In the genomic region with DNA sequence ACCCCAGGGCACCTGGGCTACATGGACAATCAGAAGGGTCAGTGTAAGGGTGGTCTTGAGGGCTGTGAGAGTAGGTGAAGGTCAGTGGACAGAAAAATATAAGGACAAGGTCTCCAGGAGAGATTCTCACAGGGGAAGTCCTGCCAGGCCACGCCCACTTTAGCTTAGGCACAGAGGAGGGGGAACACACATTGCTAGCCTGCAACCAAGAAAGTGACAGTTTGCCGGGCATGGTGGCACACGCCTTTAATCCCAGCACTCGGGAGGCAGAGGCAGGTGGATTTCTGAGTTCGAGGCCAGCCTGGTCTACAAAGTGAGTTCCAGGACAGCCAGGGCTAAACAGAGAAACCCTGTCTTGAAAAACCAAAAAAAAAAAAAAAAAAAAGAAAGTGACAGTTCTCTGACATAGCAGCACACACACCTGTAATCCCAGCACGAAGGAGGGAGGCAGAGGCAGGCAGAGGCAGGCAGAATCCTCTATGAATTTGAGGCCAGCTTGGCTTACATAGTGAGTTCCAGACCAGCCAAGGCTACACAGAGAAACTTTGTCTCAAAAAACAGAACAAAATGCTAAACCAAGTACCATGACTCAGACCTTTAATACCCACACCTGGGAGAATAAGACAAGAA, we compare ENCODE assay signal across 22 mouse cellular contexts. TPM values are rescaled to one million over a fixed set of nuclear protein-coding genes. Genes with fewer than 3 reads are reported as not detected.
DNase-seq lines count a peak whose midpoint lies in the region; ATAC-seq lines count a peak whose summit lies in the region.
"Had no signal": no experiment of that assay in that cellular context is flagged by ENCODE, and none has a peak within 500 bp of the region (broad histone marks: within the 10 kb centered on the region; RNA-seq: fewer than 3 reads in every experiment).

No protein-coding gene starts in this region.

- no peaks in the 10 kb centered on the region for H3K36me3 ChIP-seq in midbrain, embryonic 10.5 days
- H3K36me3 ChIP-seq in midbrain, embryonic 11.5 days (ENCODE audit: control insufficient read depth, insufficient read depth, low read length) = no peaks in the 10 kb centered on the region
- no peaks in the 10 kb centered on the region for H3K36me3 ChIP-seq in liver, embryonic 13.5 days
- H3K36me3 ChIP-seq in megakaryocyte, embryonic 14.5 days (replicated peaks; ENCODE audit: low read length) = no peaks in the 10 kb centered on the region
- H3K36me3 ChIP-seq in embryonic facial prominence, embryonic 10.5 days (replicated peaks) = no peaks in the 10 kb centered on the region
- H3K36me3 ChIP-seq: forebrain, embryonic 15.5 days; hindbrain, embryonic 10.5 days; limb, embryonic 13.5 days; midbrain, embryonic 13.5 days had no signal

- no peak overlapping the region for H3K4me3 ChIP-seq in midbrain, embryonic 10.5 days
- no peak overlapping the region for H3K4me3 ChIP-seq in midbrain, embryonic 11.5 days (ENCODE audit: low read depth, low read length)
- no peak overlapping the region for H3K4me3 ChIP-seq in liver, embryonic 13.5 days (replicated peaks)
- H3K4me3 ChIP-seq in megakaryocyte, embryonic 14.5 days (replicated peaks) = peak overlapping the region; percentile 6
- H3K4me3 ChIP-seq in embryonic facial prominence, embryonic 10.5 days = no peak overlapping the region
- H3K4me3 ChIP-seq: forebrain, embryonic 15.5 days; hindbrain, embryonic 10.5 days; limb, embryonic 13.5 days; midbrain, embryonic 13.5 days had no signal

- WGBS in midbrain, embryonic 10.5 days = 57% methylated on average over 6 of the region's 6 CpGs
- 71% methylated on average over 6 of the region's 6 CpGs for WGBS in midbrain, embryonic 11.5 days
- 24% methylated on average over 6 of the region's 6 CpGs for WGBS in liver, embryonic 13.5 days (ENCODE audit: insufficient replicate concordance)
- WGBS in embryonic facial prominence, embryonic 10.5 days = 58% methylated on average over 6 of the region's 6 CpGs

- no peak for ATAC-seq in midbrain, embryonic 11.5 days (ENCODE audit: low FRiP score)
- ATAC-seq in liver, embryonic 13.5 days (ENCODE audit: low read depth) = peak; percentile 6; the same call in 1 of the 2 replicates
- ATAC-seq: activated CD4-positive, CD25-positive, alpha-beta regulatory T cell, adult 4 months; forebrain, embryonic 15.5 days; hindbrain, postnatal 0 days; midbrain, embryonic 13.5 days had no signal

- peaks cover 7% of the 10 kb centered on the region for H3K4me1 ChIP-seq in midbrain, embryonic 10.5 days
- no peaks in the 10 kb centered on the region for H3K4me1 ChIP-seq in midbrain, embryonic 11.5 days (ENCODE audit: control insufficient read depth, insufficient read depth, low read length)
- H3K4me1 ChIP-seq in liver, embryonic 13.5 days (replicated peaks) = peaks cover 26% of the 10 kb centered on the region
- H3K4me1 ChIP-seq in megakaryocyte, embryonic 14.5 days = peaks cover 63% of the 10 kb centered on the region
- H3K4me1 ChIP-seq in embryonic facial prominence, embryonic 10.5 days = peaks cover 9% of the 10 kb centered on the region; the same call in 1 of the 2 replicates
- H3K4me1 ChIP-seq: forebrain, embryonic 15.5 days; limb, embryonic 13.5 days; midbrain, embryonic 13.5 days had no signal

- H3K4me2 ChIP-seq in midbrain, embryonic 11.5 days = no peak overlapping the region
- H3K4me2 ChIP-seq in liver, embryonic 13.5 days = peak overlapping the region; percentile 38
- H3K4me2 ChIP-seq: forebrain, embryonic 15.5 days; limb, embryonic 13.5 days; lung, embryonic 14.5 days; midbrain, embryonic 13.5 days had no signal

- H3K9me3 ChIP-seq in midbrain, embryonic 10.5 days (replicated peaks) = no peaks in the 10 kb centered on the region
- H3K9me3 ChIP-seq in midbrain, embryonic 11.5 days (ENCODE audit: control insufficient read depth, low read length) = no peaks in the 10 kb centered on the region
- no peaks in the 10 kb centered on the region for H3K9me3 ChIP-seq in liver, embryonic 13.5 days (replicated peaks)
- H3K9me3 ChIP-seq in megakaryocyte, embryonic 14.5 days = no peaks in the 10 kb centered on the region
- H3K9me3 ChIP-seq in embryonic facial prominence, embryonic 10.5 days = no peaks in the 10 kb centered on the region
- H3K9me3 ChIP-seq: forebrain, embryonic 15.5 days; hindbrain, embryonic 10.5 days; limb, embryonic 13.5 days; midbrain, embryonic 13.5 days had no signal

- no peak overlapping the region for H3K9ac ChIP-seq in midbrain, embryonic 11.5 days (ENCODE audit: low read length)
- H3K9ac ChIP-seq in liver, embryonic 13.5 days = no peak overlapping the region
- H3K9ac ChIP-seq: forebrain, embryonic 15.5 days; limb, embryonic 13.5 days; lung, embryonic 14.5 days; midbrain, embryonic 13.5 days had no signal

- H3K27me3 ChIP-seq in midbrain, embryonic 10.5 days (ENCODE audit: low read depth, poor library complexity, severe bottlenecking) = no peaks in the 10 kb centered on the region
- no peaks in the 10 kb centered on the region for H3K27me3 ChIP-seq in midbrain, embryonic 11.5 days (ENCODE audit: control insufficient read depth, insufficient read depth, low read length)
- peaks cover 16% of the 10 kb centered on the region for H3K27me3 ChIP-seq in liver, embryonic 13.5 days
- peaks cover 6% of the 10 kb centered on the region for H3K27me3 ChIP-seq in megakaryocyte, embryonic 14.5 days (replicated peaks)
- H3K27me3 ChIP-seq in embryonic facial prominence, embryonic 10.5 days (replicated peaks; ENCODE audit: low read depth, poor library complexity, severe bottlenecking) = no peaks in the 10 kb centered on the region
- H3K27me3 ChIP-seq: forebrain, embryonic 15.5 days; midbrain, embryonic 13.5 days had no signal

- H3K27ac ChIP-seq in midbrain, embryonic 10.5 days (replicated peaks) = 0 out of 2 replicates have a peak overlapping the region, but pooled peaks have one; percentile 23
- no peak overlapping the region for H3K27ac ChIP-seq in midbrain, embryonic 11.5 days (ENCODE audit: low read depth, low read length)
- peak overlapping the region; percentile 82 for H3K27ac ChIP-seq in liver, embryonic 13.5 days
- H3K27ac ChIP-seq in embryonic facial prominence, embryonic 10.5 days (replicated peaks) = no peak overlapping the region
- H3K27ac ChIP-seq: forebrain, embryonic 15.5 days; hindbrain, embryonic 10.5 days; hindbrain, postnatal 0 days; limb, embryonic 13.5 days; midbrain, embryonic 13.5 days had no signal

- no peak for DNase-seq in midbrain, embryonic 10.5 days (ENCODE audit: low spot score)
- no peak for DNase-seq in midbrain, embryonic 11.5 days (ENCODE audit: low spot score, missing footprints)
- no peak for DNase-seq in liver, embryonic 13.5 days
- DNase-seq in frontal cortex, postnatal 36 days (ENCODE audit: low spot score in 2 of 2) = no peak
- no peak for DNase-seq in embryonic facial prominence, embryonic 10.5 days (ENCODE audit: low spot score)
- no peak for DNase-seq in embryo, embryonic 9.5 days (ENCODE audit: extremely low spot score)
- DNase-seq: adrenal gland, adult 8-10 months; B cell, adult 2 months; cerebellum, adult 9-10 months; gastrocnemius, postnatal 10 days; heart, adult 18-20 months; kidney, adult 11 months; kidney, postnatal 4 days; lung, embryonic 14.5 days; spleen, adult 18-20 months had no signal

RNA-seq across cellular contexts. Expression of a gene that starts 7.2 kb away (rescaled TPM):
- polyA plus RNA-seq in midbrain, embryonic 10.5 days (2016; fragmentation: Nextera tagmentation; extraction: Ambion mirVana) = 5.9 and 6.2 TPM in 2 replicates
- 4.3 and 4.5 TPM in 2 replicates for polyA plus RNA-seq in midbrain, embryonic 11.5 days (2014; fragmentation: Nextera tagmentation; extraction: Ambion mirVana)
- polyA plus RNA-seq in liver, embryonic 13.5 days (2015; fragmentation: Nextera tagmentation; extraction: Ambion mirVana) = 1.8 TPM in 2 replicates
- polyA plus RNA-seq in megakaryocyte, embryonic 14.5 days (2012; ENCODE audit: insufficient read depth, low replicate concordance) = 2.0 TPM in 1 of 2 replicates, not detected in the other
- polyA plus RNA-seq in embryonic facial prominence, embryonic 10.5 days (2016; fragmentation: Nextera tagmentation; extraction: Ambion mirVana) = 6.5 and 6.8 TPM in 2 replicates

RNA-seq across cellular contexts. Expression of a gene that starts 8.5 kb away (rescaled TPM):
- polyA plus RNA-seq in midbrain, embryonic 10.5 days (2016; fragmentation: Nextera tagmentation; extraction: Ambion mirVana) = 120 and 215 TPM in 2 replicates
- polyA plus RNA-seq in midbrain, embryonic 11.5 days (2014; fragmentation: Nextera tagmentation; extraction: Ambion mirVana) = 24.1 and 30.4 TPM in 2 replicates
- 71.4 and 81.7 TPM in 2 replicates for polyA plus RNA-seq in liver, embryonic 13.5 days (2015; fragmentation: Nextera tagmentation; extraction: Ambion mirVana)
- polyA plus RNA-seq in megakaryocyte, embryonic 14.5 days (2012; ENCODE audit: insufficient read depth, low replicate concordance) = 673 and 816 TPM in 2 replicates
- polyA plus RNA-seq in embryonic facial prominence, embryonic 10.5 days (2016; fragmentation: Nextera tagmentation; extraction: Ambion mirVana) = 131 and 182 TPM in 2 replicates

RNA-seq across cellular contexts. Expression of a gene that starts 51.3 kb away (rescaled TPM):
- polyA plus RNA-seq in midbrain, embryonic 10.5 days (2016; fragmentation: Nextera tagmentation; extraction: Ambion mirVana) = 120 and 136 TPM in 2 replicates
- 60.9 and 71.3 TPM in 2 replicates for polyA plus RNA-seq in midbrain, embryonic 11.5 days (2014; fragmentation: Nextera tagmentation; extraction: Ambion mirVana)
- 36.8 and 46.3 TPM in 2 replicates for polyA plus RNA-seq in liver, embryonic 13.5 days (2015; fragmentation: Nextera tagmentation; extraction: Ambion mirVana)
- 152 and 176 TPM in 2 replicates for polyA plus RNA-seq in megakaryocyte, embryonic 14.5 days (2012; ENCODE audit: insufficient read depth, low replicate concordance)
- 129 and 133 TPM in 2 replicates for polyA plus RNA-seq in embryonic facial prominence, embryonic 10.5 days (2016; fragmentation: Nextera tagmentation; extraction: Ambion mirVana)

Comparison
In these comparisons a context has a peak if more than half of its experiments do, and no peak if none do; other contexts are left out.
1. H3K27ac ChIP-seq: peak in midbrain, embryonic 10.5 days (single experiment) and liver, embryonic 13.5 days (single experiment); none in midbrain, embryonic 11.5 days (single experiment) and embryonic facial prominence, embryonic 10.5 days (single experiment).